Mouse (Mus musculus) cortical plate, adult 2 months (tissue): ENCODE data around the gene Tcf7.

ENCODE experiments used
- CTCF ChIP-seq: fragments of 200-500 bp; IDR thresholded peaks from 2 replicates; pipeline ENCODE4 v1.5.1; 2011; ENCODE audit warnings: mild to moderate bottlenecking, control low read depth, low read length; ENCODE audit not compliant: insufficient read depth; ENCODE audit errors: extremely low read depth
- POLR2A ChIP-seq: fragments of 200-500 bp; IDR thresholded peaks from 2 replicates; pipeline ENCODE4 v1.6.1; 2011; ENCODE audit warnings: mild to moderate bottlenecking, low read length, control low read depth; ENCODE audit not compliant: insufficient read depth; ENCODE audit errors: extremely low read depth

- no peak for TF ChIP-seq POLR2A
- no peak for TF ChIP-seq CTCF
Observed at GRCm38 (mm10) chr11:52278164-52278563, 4.7 kb downstream of the Tcf7 start.
